Mouse (Mus musculus) embryonic fibroblast, embryonic 13.5 days (primary cell): Measurements from ENCODE around the gene Chp1.

Experiments used
- CTCF ChIP-seq: IDR thresholded peaks from 2 replicates; pipeline ENCODE4 v1.5.1; 2011; ENCODE audit warnings: mild to moderate bottlenecking, control low read depth, low read length, moderate library complexity, borderline replicate concordance; ENCODE audit not compliant: insufficient read depth
- POLR2A ChIP-seq: IDR thresholded peaks from 2 replicates; pipeline ENCODE4 v1.6.1; 2011; ENCODE audit warnings: low read depth, mild to moderate bottlenecking, control low read depth, low read length, moderate library complexity

GRCm38 (mm10) chr2:119520550-119520949, 26.9 kb upstream of the Chp1 start:
- TF ChIP-seq CTCF (no peak), POLR2A (no peak)
